Mouse (Mus musculus): Measurements from ENCODE around the gene Haus2. TPM values are rescaled to one million over a fixed set of nuclear protein-coding genes. Genes with fewer than 3 reads are reported as not detected.
A peak's percentile ranks its signal among the peaks of the same experiment; 100 is the strongest.

The Haus2 gene
- polyA plus RNA-seq, 1 experiment, result not detected

GRCm38 (mm10) chr2:120599506-120599905, 9.7 kb upstream of the Haus2 start:
- no peak for TF ChIP-seq CTCF (IDR thresholded peaks at IDR 0.05; ENCODE audit: insufficient read depth, low read depth, low read length)
- no peak for TF ChIP-seq POLR2A (IDR thresholded peaks at IDR 0.05; ENCODE audit: insufficient read depth, low read depth, low read length)
- H3K4me1 ChIP-seq (ENCODE audit: control insufficient read depth, insufficient read depth, low read length), result no peaks in the 10 kb centered on the region
- H3K27ac ChIP-seq (ENCODE audit: insufficient read depth, low read depth, low read length), result no peak overlapping the region
- H3K4me3 ChIP-seq (ENCODE audit: insufficient read depth, low read depth, low read length), result no peak overlapping the region
- WGBS, result 84% methylated on average over 4 of the region's 4 CpGs

- H3K27ac ChIP-seq (ENCODE audit: insufficient read depth, low read depth, low read length), result no peak overlapping the region
- WGBS, result 89% methylated on average over 6 of the region's 6 CpGs
- TF ChIP-seq POLR2A (IDR thresholded peaks at IDR 0.05; ENCODE audit: insufficient read depth, low read depth, low read length), result no peak
- no peak for TF ChIP-seq CTCF (IDR thresholded peaks at IDR 0.05; ENCODE audit: insufficient read depth, low read depth, low read length)
- H3K4me3 ChIP-seq (ENCODE audit: insufficient read depth, low read depth, low read length), result no peak overlapping the region
- no peaks in the 10 kb centered on the region for H3K4me1 ChIP-seq (ENCODE audit: control insufficient read depth, insufficient read depth, low read length)
Measured at GRCm38 (mm10) chr2:120606021-120606690, 3.0 kb upstream of the Haus2 start.

- 90% methylated on average over 5 of the region's 5 CpGs for WGBS
- TF ChIP-seq CTCF (IDR thresholded peaks at IDR 0.05; ENCODE audit: insufficient read depth, low read depth, low read length) (no peak), POLR2A (IDR thresholded peaks at IDR 0.05; ENCODE audit: insufficient read depth, low read depth, low read length) (no peak)
Measured at GRCm38 (mm10) chr2:120616279-120617163, 7.3 kb downstream of the Haus2 start.

GRCm38 (mm10) chr2:120619538-120619937, 10.4 kb downstream of the Haus2 start:
- Histone ChIP-seq H3K27ac (ENCODE audit: insufficient read depth, low read depth, low read length) (no peak overlapping the region), H3K4me3 (ENCODE audit: insufficient read depth, low read depth, low read length) (no peak overlapping the region), H3K4me1 (ENCODE audit: control insufficient read depth, insufficient read depth, low read length) (no peaks in the 10 kb centered on the region)
- 100% methylated on average over 1 of the region's 1 CpGs for WGBS
- TF ChIP-seq POLR2A (IDR thresholded peaks at IDR 0.05; ENCODE audit: insufficient read depth, low read depth, low read length) (no peak), CTCF (IDR thresholded peaks at IDR 0.05; ENCODE audit: insufficient read depth, low read depth, low read length) (no peak)

More at GRCm38 (mm10) chr2:120616279-120617163, 7.3 kb downstream of the Haus2 start:
- Histone ChIP-seq H3K27ac (ENCODE audit: insufficient read depth, low read depth, low read length) (no peak overlapping the region), H3K4me3 (ENCODE audit: insufficient read depth, low read depth, low read length) (no peak overlapping the region), H3K4me1 (ENCODE audit: control insufficient read depth, insufficient read depth, low read length) (no peaks in the 10 kb centered on the region)

GRCm38 (mm10) chr2:120622920-120623319, 13.7 kb downstream of the Haus2 start:
- TF ChIP-seq CTCF (IDR thresholded peaks at IDR 0.05; ENCODE audit: insufficient read depth, low read depth, low read length), result no peak
- TF ChIP-seq POLR2A (IDR thresholded peaks at IDR 0.05; ENCODE audit: insufficient read depth, low read depth, low read length), result no peak
- H3K4me3 ChIP-seq (ENCODE audit: insufficient read depth, low read depth, low read length), result no peak overlapping the region
- H3K4me1 ChIP-seq (ENCODE audit: control insufficient read depth, insufficient read depth, low read length), result no peaks in the 10 kb centered on the region
- H3K27ac ChIP-seq (ENCODE audit: insufficient read depth, low read depth, low read length), result no peak overlapping the region

- H3K4me3 ChIP-seq (ENCODE audit: insufficient read depth, low read depth, low read length), result no peak overlapping the region
- TF ChIP-seq POLR2A (IDR thresholded peaks at IDR 0.05; ENCODE audit: insufficient read depth, low read depth, low read length), result no peak
- H3K4me1 ChIP-seq (ENCODE audit: control insufficient read depth, insufficient read depth, low read length), result no peaks in the 10 kb centered on the region
- WGBS, result 21% methylated on average over 10 of the region's 10 CpGs
- no peak overlapping the region for H3K27ac ChIP-seq (ENCODE audit: insufficient read depth, low read depth, low read length)
Measured at GRCm38 (mm10) chr2:120628076-120628865, 19.1 kb downstream of the Haus2 start.

- peak within 1 kb of the TSS; percentile 50 for H3K4me3 ChIP-seq (ENCODE audit: insufficient read depth, low read depth, low read length)
- H3K27ac ChIP-seq (ENCODE audit: insufficient read depth, low read depth, low read length), result no peak within 1 kb of the TSS
- no peak for TF ChIP-seq CTCF (IDR thresholded peaks at IDR 0.05; ENCODE audit: insufficient read depth, low read depth, low read length)
- no peak for TF ChIP-seq POLR2A (IDR thresholded peaks at IDR 0.05; ENCODE audit: insufficient read depth, low read depth, low read length)
Measured at GRCm38 (mm10) chr2:120628886-120629735, 19.9 kb downstream of the Haus2 start, which contains the start of gene Stard9. Gene Stard9 (plus strand): TSS chr2:120629121.

GRCm38 (mm10) chr2:120630246-120630645, 21.1 kb downstream of the Haus2 start:
- TF ChIP-seq CTCF (IDR thresholded peaks at IDR 0.05; ENCODE audit: insufficient read depth, low read depth, low read length) (no peak), POLR2A (IDR thresholded peaks at IDR 0.05; ENCODE audit: insufficient read depth, low read depth, low read length) (no peak)
- Histone ChIP-seq H3K4me1 (ENCODE audit: control insufficient read depth, insufficient read depth, low read length) (no peaks in the 10 kb centered on the region), H3K27ac (ENCODE audit: insufficient read depth, low read depth, low read length) (0 out of 2 replicates have a peak overlapping the region, but pooled peaks have one; percentile 31), H3K4me3 (ENCODE audit: insufficient read depth, low read depth, low read length) (no peak overlapping the region)
- WGBS, result 67% methylated on average over 2 of the region's 2 CpGs

More at GRCm38 (mm10) chr2:120628886-120629735, 19.9 kb downstream of the Haus2 start, which contains the start of gene Stard9:
- H3K4me1 ChIP-seq (ENCODE audit: control insufficient read depth, insufficient read depth, low read length), result no peaks in the 10 kb centered on the region
- WGBS, result 2% methylated on average over 36 of the region's 36 CpGs
